Mouse (Mus musculus) forebrain, embryonic 10.5 days (tissue): ENCODE results near the gene Efcab1. TPM values are rescaled to one million over a fixed set of nuclear protein-coding genes. Genes with fewer than 3 reads are reported as not detected.
"Not testable (repeated sequence)": the region's sequence is repeated elsewhere in the genome, so short reads cannot be mapped to it uniquely, and the experiment has no call there.

Experiments
- DNase-seq: peaks from one replicate; pipeline ENCODE4 v3.0.0-alpha.2; 2017; ENCODE audit warnings: low spot score; ENCODE audit errors: extremely low spot score
- H3K27ac ChIP-seq: fragments of 300-500 bp; sonication (generic); 2 replicates; pipeline ENCODE4 v1.5.1; 2016; ENCODE audit warnings: mild to moderate bottlenecking
- H3K27me3 ChIP-seq: fragments of 300-500 bp; sonication (generic); 2 replicates; pipeline ENCODE4 v1.6.1; 2016; ENCODE audit warnings: mild to moderate bottlenecking; ENCODE audit not compliant: poor library complexity, severe bottlenecking
- H3K36me3 ChIP-seq: fragments of 300-500 bp; sonication (generic); replicated peaks from 2 replicates; pipeline ENCODE4 v1.6.1; 2016; ENCODE audit warnings: mild to moderate bottlenecking, moderate library complexity
- H3K4me1 ChIP-seq: fragments of 300-500 bp; sonication (generic); 2 replicates; pipeline ENCODE4 v1.6.1; 2016
- H3K4me3 ChIP-seq: fragments of 300-500 bp; sonication (generic); 2 replicates; pipeline ENCODE4 v1.5.1; 2016; ENCODE audit warnings: mild to moderate bottlenecking, moderate library complexity
- H3K9me3 ChIP-seq: fragments of 300-500 bp; sonication (generic); 2 replicates; pipeline ENCODE4 v1.6.1; 2016; ENCODE audit warnings: mild to moderate bottlenecking, moderate library complexity
- WGBS: fragments of 180-500 bp; shearing (Covaris S2); methylation state at CpG from one replicate; pipeline ENCODE4 v1.1.7; 2016; 5-methylcytosine and 5-hydroxymethylcytosine counted together
- polyA plus RNA-seq: library from polyadenylated mRNA; unstranded; fragments of >200 nt; fragmentation: Nextera tagmentation; extraction: Ambion mirVana; gene quantifications from 2 replicates; pipeline ENCODE4 v1.2.1, GENCODE M21; 2016

The Efcab1 gene
- polyA plus RNA-seq, 1 experiment from 2014 or later = 10.2 TPM

- 87% methylated on average over 2 of the region's 2 CpGs for WGBS
- Histone ChIP-seq H3K36me3 (no peaks in the 10 kb centered on the region), H3K4me3 (no peak overlapping the region), H3K27ac (no peak overlapping the region), H3K9me3 (no peaks in the 10 kb centered on the region), H3K4me1 (no peaks in the 10 kb centered on the region), H3K27me3 (no peaks in the 10 kb centered on the region)
- no peak for DNase-seq
Measured at GRCm38 (mm10) chr16:14943530-14943929, 37.1 kb downstream of the Efcab1 start.

GRCm38 (mm10) chr16:14947561-14947960 is 41.2 kb downstream of the Efcab1 start:
- DNase-seq, H3K4me3 ChIP-seq, H3K27ac ChIP-seq, H3K36me3 ChIP-seq, H3K9me3 ChIP-seq, H3K4me1 ChIP-seq, H3K27me3 ChIP-seq: not testable (repeated sequence)
- WGBS = 78% methylated on average over 2 of the region's 2 CpGs

GRCm38 (mm10) chr16:14951894-14952293 is 45.5 kb downstream of the Efcab1 start:
- 86% methylated on average over 2 of the region's 2 CpGs for WGBS
- Histone ChIP-seq H3K4me1 (no peaks in the 10 kb centered on the region), H3K27ac (no peak overlapping the region), H3K36me3 (no peaks in the 10 kb centered on the region), H3K9me3 (no peaks in the 10 kb centered on the region), H3K27me3 (no peaks in the 10 kb centered on the region), H3K4me3 (no peak overlapping the region)
- no peak for DNase-seq

- Histone ChIP-seq H3K4me1 (no peaks in the 10 kb centered on the region), H3K27me3 (no peaks in the 10 kb centered on the region), H3K36me3 (no peaks in the 10 kb centered on the region), H3K9me3 (peaks cover 6% of the 10 kb centered on the region; the same call in 1 of the 2 replicates), H3K4me3 (no peak overlapping the region), H3K27ac (no peak overlapping the region)
- WGBS = 94% methylated on average over 8 of the region's 8 CpGs
- no peak for DNase-seq
Measured at GRCm38 (mm10) chr16:14959743-14960142, 53.3 kb downstream of the Efcab1 start.

GRCm38 (mm10) chr16:14973696-14974095 is 67.3 kb downstream of the Efcab1 start:
- H3K36me3 ChIP-seq = no peaks in the 10 kb centered on the region
- H3K27me3 ChIP-seq = no peaks in the 10 kb centered on the region
- no peak overlapping the region for H3K4me3 ChIP-seq
- H3K4me1 ChIP-seq = no peaks in the 10 kb centered on the region
- no peaks in the 10 kb centered on the region for H3K9me3 ChIP-seq
- WGBS = 91% methylated on average over 1 of the region's 1 CpGs
- H3K27ac ChIP-seq = no peak overlapping the region
- DNase-seq = no peak

GRCm38 (mm10) chr16:14979228-14979627 is 72.8 kb downstream of the Efcab1 start:
- 93% methylated on average over 2 of the region's 2 CpGs for WGBS
- H3K36me3 ChIP-seq = no peaks in the 10 kb centered on the region
- H3K4me1 ChIP-seq = no peaks in the 10 kb centered on the region
- H3K27me3 ChIP-seq = no peaks in the 10 kb centered on the region
- H3K27ac ChIP-seq = no peak overlapping the region
- H3K4me3 ChIP-seq = no peak overlapping the region
- DNase-seq = no peak
- no peaks in the 10 kb centered on the region for H3K9me3 ChIP-seq

- no peak overlapping the region for H3K4me3 ChIP-seq
- H3K9me3 ChIP-seq = no peaks in the 10 kb centered on the region
- H3K27ac ChIP-seq = no peak overlapping the region
- DNase-seq = no peak
- no peaks in the 10 kb centered on the region for H3K27me3 ChIP-seq
- H3K4me1 ChIP-seq = no peaks in the 10 kb centered on the region
- 89% methylated on average over 6 of the region's 6 CpGs for WGBS
- no peaks in the 10 kb centered on the region for H3K36me3 ChIP-seq
Measured at GRCm38 (mm10) chr16:14989614-14990268, 83.3 kb downstream of the Efcab1 start.

- WGBS = 79% methylated on average over 3 of the region's 3 CpGs
Measured at GRCm38 (mm10) chr16:14991001-14991400, 84.6 kb downstream of the Efcab1 start.

GRCm38 (mm10) chr16:14992461-14993107 is 86.2 kb downstream of the Efcab1 start:
- Histone ChIP-seq H3K36me3 (no peaks in the 10 kb centered on the region), H3K4me1 (no peaks in the 10 kb centered on the region), H3K27me3 (no peaks in the 10 kb centered on the region), H3K4me3 (no peak overlapping the region), H3K27ac (no peak overlapping the region), H3K9me3 (no peaks in the 10 kb centered on the region)
- no peak for DNase-seq
- WGBS = 80% methylated on average over 3 of the region's 3 CpGs

More at GRCm38 (mm10) chr16:14991001-14991400, 84.6 kb downstream of the Efcab1 start:
- Histone ChIP-seq H3K27ac (no peak overlapping the region), H3K36me3 (no peaks in the 10 kb centered on the region), H3K4me1 (no peaks in the 10 kb centered on the region), H3K27me3 (no peaks in the 10 kb centered on the region), H3K9me3 (no peaks in the 10 kb centered on the region), H3K4me3 (no peak overlapping the region)
- no peak for DNase-seq

- 79% methylated on average over 2 of the region's 2 CpGs for WGBS
- DNase-seq = no peak
- Histone ChIP-seq H3K4me1 (no peaks in the 10 kb centered on the region), H3K27me3 (no peaks in the 10 kb centered on the region), H3K9me3 (no peaks in the 10 kb centered on the region), H3K36me3 (no peaks in the 10 kb centered on the region), H3K4me3 (no peak overlapping the region), H3K27ac (no peak overlapping the region)
Measured at GRCm38 (mm10) chr16:15014724-15015123, 108.3 kb downstream of the Efcab1 start.
